Mouse (Mus musculus) stomach, embryonic 14.5 days (tissue): Measurements from ENCODE around the gene Zfp706. TPM values are rescaled to one million over a fixed set of nuclear protein-coding genes. Genes with fewer than 3 reads are reported as not detected.

Experiments used
- ATAC-seq: fragments of 200-750 bp; cut with Nextera tagmentation; 2 replicates; pipeline ENCODE4 v1.8.0; 2017; ENCODE audit warnings: low read depth, moderate TSS enrichment; ENCODE audit not compliant: insufficient number of reproducible peaks, insufficient read depth, low FRiP score
- H3K27ac ChIP-seq: fragments of 300-500 bp; sonication (generic); 2 replicates; pipeline ENCODE4 v1.5.1; 2014; ENCODE audit warnings: mild to moderate bottlenecking, low read length, moderate library complexity, mixed read lengths
- H3K27me3 ChIP-seq: fragments of 300-500 bp; sonication (generic); 2 replicates; pipeline ENCODE4 v1.6.1; 2014; ENCODE audit warnings: low read length, control low read depth, mixed read lengths; ENCODE audit not compliant: control insufficient read depth, insufficient read depth
- H3K36me3 ChIP-seq: fragments of 300-500 bp; sonication (generic); 2 replicates; pipeline ENCODE4 v1.6.1; 2014; ENCODE audit warnings: mild to moderate bottlenecking, control low read depth, low read length, moderate library complexity, mixed read lengths; ENCODE audit not compliant: control insufficient read depth, insufficient read depth
- H3K4me1 ChIP-seq: fragments of 300-500 bp; sonication (generic); 2 replicates; pipeline ENCODE4 v1.6.1; 2014; ENCODE audit warnings: low read length, control low read depth, mixed read lengths; ENCODE audit not compliant: control insufficient read depth, insufficient read depth
- H3K4me2 ChIP-seq: fragments of 300-500 bp; sonication (generic); replicated peaks from 2 replicates; pipeline ENCODE4 v1.6.1; 2014; ENCODE audit warnings: low read depth, low read length, control low read depth
- H3K4me3 ChIP-seq: fragments of 300-500 bp; sonication (generic); 2 replicates; pipeline ENCODE4 v1.5.1; 2014; ENCODE audit warnings: low read depth, low read length, control low read depth
- H3K9ac ChIP-seq: fragments of 300-500 bp; sonication (generic); replicated peaks from 2 replicates; pipeline ENCODE4 v1.6.1; 2014; ENCODE audit warnings: low read depth, mild to moderate bottlenecking, control low read depth, low read length, moderate library complexity, mixed read lengths
- H3K9me3 ChIP-seq: fragments of 300-500 bp; sonication (generic); 2 replicates; pipeline ENCODE4 v1.6.1; 2016; ENCODE audit warnings: low read depth, low read length, control low read depth; ENCODE audit not compliant: control insufficient read depth
- WGBS: fragments of 180-500 bp; shearing (Covaris S2); extraction: QIAGEN DNeasy Blood & Tissue Kit; methylation state at CpG from one replicate; pipeline ENCODE4 v1.1.7; 2014; 5-methylcytosine and 5-hydroxymethylcytosine counted together
- polyA plus RNA-seq: library from polyadenylated mRNA; unstranded; fragments of >200 nt; fragmentation: Nextera tagmentation; extraction: Ambion mirVana; gene quantifications from 2 replicates; pipeline ENCODE4 v1.2.1, GENCODE M21; 2014

Gene Zfp706
- polyA plus RNA-seq, result 417 and 432 TPM in 2 replicates

- Histone ChIP-seq H3K4me1 (peaks cover 14% of the 10 kb centered on the region), H3K9me3 (no peaks in the 10 kb centered on the region), H3K27ac (peak within 1 kb of the TSS; percentile 92), H3K4me2 (peak within 1 kb of the TSS; percentile 65), H3K9ac (peak within 1 kb of the TSS; percentile 97), H3K36me3 (peaks cover 12% of the 10 kb centered on the region), H3K27me3 (no peaks in the 10 kb centered on the region), H3K4me3 (peak within 1 kb of the TSS; percentile 84)
- peak; percentile 100 for ATAC-seq
- under 1% methylated on average over 61 of the region's 79 CpGs for WGBS
Measured at GRCm38 (mm10) chr15:37007233-37007958, at the start of gene Zfp706. TSS of gene Zfp706 (minus strand) at chr15:37007773.

- H3K27me3 ChIP-seq, result no peaks in the 10 kb centered on the region
- H3K36me3 ChIP-seq, result no peaks in the 10 kb centered on the region
- H3K9me3 ChIP-seq, result no peaks in the 10 kb centered on the region; the same call in 1 of the 2 replicates
- H3K4me3 ChIP-seq, result no peak overlapping the region
- no peaks in the 10 kb centered on the region for H3K4me1 ChIP-seq
- WGBS, result 93% methylated on average over 5 of the region's 5 CpGs
- H3K9ac ChIP-seq, result no peak overlapping the region
- ATAC-seq, result no peak
- H3K27ac ChIP-seq, result no peak overlapping the region
- H3K4me2 ChIP-seq, result no peak overlapping the region
Measured at GRCm38 (mm10) chr15:37054582-37054981, 47.0 kb upstream of the Zfp706 start.

DNA sequence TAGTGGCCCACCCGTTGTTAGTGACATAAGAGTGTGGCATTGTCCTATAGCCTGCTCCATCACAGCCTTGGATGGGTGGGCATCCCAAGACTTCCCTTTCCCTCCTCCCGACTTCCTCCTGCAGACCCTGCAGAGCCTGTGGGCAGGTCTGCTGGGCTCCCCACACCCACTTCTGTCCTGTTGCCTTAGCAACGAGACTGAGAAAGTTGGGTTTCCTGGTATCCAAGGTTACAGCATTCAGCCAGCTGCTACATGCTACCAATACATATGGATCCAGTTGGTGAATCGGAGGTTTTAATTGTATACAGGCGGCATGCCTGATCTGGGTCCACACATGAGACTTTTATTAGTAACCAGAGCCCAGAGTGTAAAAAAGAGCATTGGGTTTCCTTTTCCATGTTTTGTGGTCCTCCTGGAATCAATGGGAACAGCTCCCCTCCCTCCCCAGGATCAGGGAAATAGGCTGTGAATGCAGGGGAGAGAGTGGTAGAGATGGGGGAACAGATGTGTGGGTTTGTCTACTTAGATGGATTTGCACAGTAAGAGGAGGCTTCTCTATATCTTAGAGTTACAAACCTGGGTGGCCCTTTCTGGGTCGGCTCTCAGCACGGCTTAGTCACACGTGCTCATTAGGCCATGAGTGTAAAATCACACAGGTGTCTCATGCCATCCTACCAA, 45.7 kb upstream of the Zfp706 start:
- Histone ChIP-seq H3K36me3 (no peaks in the 10 kb centered on the region), H3K9me3 (no peaks in the 10 kb centered on the region; the same call in 1 of the 2 replicates), H3K4me1 (no peaks in the 10 kb centered on the region), H3K4me2 (no peak overlapping the region), H3K9ac (no peak overlapping the region), H3K27me3 (no peaks in the 10 kb centered on the region), H3K4me3 (no peak overlapping the region), H3K27ac (no peak overlapping the region)
- no peak for ATAC-seq
- 59% methylated on average over 8 of the region's 8 CpGs for WGBS

DNA sequence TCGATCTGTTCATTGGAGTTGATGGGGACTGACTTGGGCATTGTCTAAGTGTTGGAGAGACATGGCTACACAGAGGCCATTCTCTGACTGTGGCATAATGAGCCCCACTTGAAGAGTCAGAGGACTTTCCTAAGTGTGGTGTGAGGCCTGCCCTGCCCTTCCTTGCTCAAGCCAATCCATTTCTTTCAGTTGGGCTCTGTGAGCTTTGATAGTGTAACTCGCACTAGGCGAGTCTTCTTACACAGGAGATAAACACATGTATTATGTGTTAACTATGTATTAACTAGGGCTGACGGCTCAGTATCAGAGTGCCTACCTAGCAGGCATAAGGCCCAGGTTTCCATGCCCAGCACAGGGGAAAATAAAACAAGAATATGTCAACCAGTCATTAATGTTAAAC, 39.8 kb upstream of the Zfp706 start:
- no peaks in the 10 kb centered on the region for H3K27me3 ChIP-seq
- no peak overlapping the region for H3K27ac ChIP-seq
- H3K4me2 ChIP-seq, result no peak overlapping the region
- WGBS, result 87% methylated on average over 4 of the region's 4 CpGs
- no peak overlapping the region for H3K9ac ChIP-seq
- H3K4me1 ChIP-seq, result 0 out of 2 replicates have a peak, but pooled peaks cover 2% of the 10 kb centered on the region
- H3K4me3 ChIP-seq, result no peak overlapping the region
- ATAC-seq, result no peak
- H3K9me3 ChIP-seq, result no peaks in the 10 kb centered on the region
- H3K36me3 ChIP-seq, result no peaks in the 10 kb centered on the region

GRCm38 (mm10) chr15:37046586-37046985, 39.0 kb upstream of the Zfp706 start:
- Histone ChIP-seq H3K27me3 (no peaks in the 10 kb centered on the region), H3K4me2 (no peak overlapping the region), H3K4me3 (no peak overlapping the region), H3K4me1 (0 out of 2 replicates have a peak, but pooled peaks cover 2% of the 10 kb centered on the region), H3K27ac (no peak overlapping the region), H3K36me3 (no peaks in the 10 kb centered on the region), H3K9me3 (no peaks in the 10 kb centered on the region), H3K9ac (no peak overlapping the region)
- WGBS, result 89% methylated on average over 10 of the region's 10 CpGs
- ATAC-seq, result no peak

GRCm38 (mm10) chr15:37046131-37046530, 38.6 kb upstream of the Zfp706 start:
- Histone ChIP-seq H3K27me3 (no peaks in the 10 kb centered on the region), H3K27ac (no peak overlapping the region)
- 79% methylated on average over 7 of the region's 7 CpGs for WGBS

GRCm38 (mm10) chr15:37045456-37045855, 37.9 kb upstream of the Zfp706 start:
- H3K27me3 ChIP-seq, result no peaks in the 10 kb centered on the region
- H3K4me1 ChIP-seq, result 0 out of 2 replicates have a peak, but pooled peaks cover 2% of the 10 kb centered on the region
- H3K9me3 ChIP-seq, result no peaks in the 10 kb centered on the region
- no peak for ATAC-seq
- H3K9ac ChIP-seq, result no peak overlapping the region; the same call in 1 of the 2 replicates
- WGBS, result 77% methylated on average over 12 of the region's 12 CpGs
- no peak overlapping the region for H3K4me3 ChIP-seq
- no peak overlapping the region for H3K27ac ChIP-seq
- no peaks in the 10 kb centered on the region for H3K36me3 ChIP-seq
- H3K4me2 ChIP-seq, result no peak overlapping the region

More at GRCm38 (mm10) chr15:37046131-37046530, 38.6 kb upstream of the Zfp706 start:
- ATAC-seq, result no peak
- H3K4me3 ChIP-seq, result no peak overlapping the region
- H3K4me2 ChIP-seq, result no peak overlapping the region
- H3K4me1 ChIP-seq, result 0 out of 2 replicates have a peak, but pooled peaks cover 2% of the 10 kb centered on the region
- no peaks in the 10 kb centered on the region for H3K9me3 ChIP-seq
- H3K36me3 ChIP-seq, result no peaks in the 10 kb centered on the region
- H3K9ac ChIP-seq, result no peak overlapping the region

DNA sequence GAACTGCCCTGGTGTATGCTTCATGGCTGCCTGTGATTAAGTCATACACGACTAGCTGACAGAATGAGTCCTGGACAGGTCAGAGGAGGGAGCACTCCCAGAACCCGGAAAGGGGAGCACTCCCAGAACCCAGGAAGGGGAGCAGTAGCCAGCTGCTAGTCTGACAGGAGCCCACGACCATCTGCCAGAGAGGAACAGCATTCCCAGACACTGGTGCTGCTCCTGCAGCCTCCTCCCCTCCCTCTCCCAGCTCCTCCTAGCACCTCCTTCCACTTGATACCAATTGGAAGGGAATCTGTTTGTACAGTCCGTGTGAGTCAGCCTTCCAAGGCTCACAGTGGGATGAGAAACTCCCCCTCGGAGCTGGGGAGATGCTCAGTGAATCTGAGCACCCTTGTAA, 35.0 kb upstream of the Zfp706 start:
- ATAC-seq, result no peak
- no peaks in the 10 kb centered on the region for H3K36me3 ChIP-seq
- H3K4me1 ChIP-seq, result 0 out of 2 replicates have a peak, but pooled peaks cover 2% of the 10 kb centered on the region
- no peaks in the 10 kb centered on the region for H3K9me3 ChIP-seq
- H3K27ac ChIP-seq, result no peak overlapping the region
- H3K27me3 ChIP-seq, result no peaks in the 10 kb centered on the region
- 12% methylated on average over 5 of the region's 5 CpGs for WGBS
- H3K4me3 ChIP-seq, result no peak overlapping the region
- no peak overlapping the region for H3K9ac ChIP-seq
- H3K4me2 ChIP-seq, result no peak overlapping the region
